Mouse (Mus musculus) gastrocnemius, postnatal 36 days (tissue): ENCODE measurements around the gene Ceacam2. TPM values are rescaled to one million over a fixed set of nuclear protein-coding genes. Genes with fewer than 3 reads are reported as not detected.
"Not testable (repeated sequence)": the region's sequence is repeated elsewhere in the genome, so short reads cannot be mapped to it uniquely, and the experiment has no call there.

Source experiments
- DNase-seq, 2 experiments: peaks; one replicate each; pipeline ENCODE4 v3.0.0; 2022
- intact Hi-C: fragments of 180-260 bp; cut with DNase I; formaldehyde crosslinking; loops from one replicate; pipeline ENCODE4 v1.15.1; 2025
- total RNA-seq, 2 experiments: library from RNA; stranded (reverse); gene quantifications; 2 replicates each; pipeline ENCODE4 v1.2.3; 2021

Gene Ceacam2
- total RNA-seq, 2 experiments from 2014 or later, result 0.64 to 0.79 TPM

- intact Hi-C loops, result loop anchor here (10.0 kb wide), 1 partner anchor 119 kb away; no protein-coding TSS in a partner anchor
- no peak for DNase-seq
These were observed 53.5 kb downstream of the Ceacam2 start for GRCm38 (mm10) chr7:25486186-25486585.

- DNase-seq, result no peak
- intact Hi-C loops, result loop anchor here (10.0 kb wide), 1 partner anchor 120 kb away; no protein-coding TSS in a partner anchor
These were observed 54.6 kb downstream of the Ceacam2 start for GRCm38 (mm10) chr7:25485061-25485460.

DNA sequence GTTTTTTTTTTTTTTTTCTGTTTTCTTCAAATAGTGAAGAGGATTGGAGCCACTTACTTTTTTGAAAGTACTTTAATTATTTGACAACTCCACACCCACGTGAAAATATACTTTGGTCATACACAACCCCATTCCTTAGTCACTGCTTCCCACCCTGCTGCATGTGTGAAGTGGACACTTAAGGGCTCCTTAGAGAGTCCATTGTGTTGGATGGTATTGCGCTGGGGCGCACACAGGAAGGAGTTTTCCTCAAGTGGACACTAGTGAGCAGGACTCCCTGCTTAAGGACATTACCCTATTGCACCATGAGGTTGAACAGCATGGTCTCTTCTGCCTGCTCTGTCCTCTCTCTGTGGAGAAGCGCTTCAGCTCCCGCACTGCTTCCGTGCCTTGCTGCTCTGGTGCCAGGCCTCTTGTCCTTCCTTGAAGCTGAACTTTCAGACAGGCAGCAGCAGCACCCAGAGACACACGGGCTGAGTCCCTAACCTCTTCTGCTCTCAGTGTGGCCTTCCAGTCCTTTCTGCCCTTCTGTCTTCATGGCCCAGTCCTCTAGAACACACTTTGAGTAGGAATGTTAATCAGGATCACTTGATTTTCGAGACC is 56.4 kb downstream of the Ceacam2 start:
- DNase-seq, result no peak
- intact Hi-C loops, result loop anchor here (10.0 kb wide), 1 partner anchor 122 kb away; no protein-coding TSS in a partner anchor

GRCm38 (mm10) chr7:25480791-25481190 is 58.9 kb downstream of the Ceacam2 start:
- DNase-seq, result not testable (repeated sequence)
- intact Hi-C loops, result loop anchor here (10.0 kb wide), 1 partner anchor 124 kb away; no protein-coding TSS in a partner anchor

GRCm38 (mm10) chr7:25479440-25479839 is 60.2 kb downstream of the Ceacam2 start:
- intact Hi-C loops, result loop anchor here (2.0 kb wide), 2 partner anchors 55 to 61 kb away; no protein-coding TSS in a partner anchor
- DNase-seq, result peak in 1 of 2 experiments; percentile 29

GRCm38 (mm10) chr7:25477752-25478093 is 61.9 kb downstream of the Ceacam2 start:
- not testable (repeated sequence) for DNase-seq
- intact Hi-C loops, result loop anchor here (2.0 kb wide), 2 partner anchors 53 to 63 kb away; no protein-coding TSS in a partner anchor

- peak; percentile 15 to 28 for DNase-seq
- intact Hi-C loops, result not testable (repeated sequence)
These were observed 62.4 kb downstream of the Ceacam2 start, which contains the start of gene Ceacam1 for GRCm38 (mm10) chr7:25477091-25477751. TSS of gene Ceacam1 (minus strand) at chr7:25477603.

GRCm38 (mm10) chr7:25471821-25472220 is 67.8 kb downstream of the Ceacam2 start:
- intact Hi-C loops, DNase-seq: not testable (repeated sequence)

Other genes starting within 250 kb of the Ceacam2 start
- gene Pafah1b3, start 241.9 kb downstream of the Ceacam2 start, total RNA-seq, result 1 to 10 TPM in 1 of 2 experiments, under 1 TPM in 1; 0.86 to 1.3 TPM
- gene Prr19, start 238.4 kb downstream of the Ceacam2 start, total RNA-seq, result not detected
- not detected for gene Tmem145, start 233.8 kb downstream of the Ceacam2 start, total RNA-seq
- 10 to 100 TPM; 16.3 to 16.6 TPM for gene Megf8, start 222.7 kb downstream of the Ceacam2 start, total RNA-seq
- not detected for gene Cnfn, start 170.1 kb downstream of the Ceacam2 start, total RNA-seq
- 10 to 100 TPM; 18.6 to 20.6 TPM for gene Lipe, start 141.1 kb downstream of the Ceacam2 start, total RNA-seq
- gene Cxcl17, start 127.0 kb downstream of the Ceacam2 start, total RNA-seq, result not detected
- 1 to 10 TPM; 3.0 to 6.1 TPM for gene Ceacam1, start 62.3 kb downstream of the Ceacam2 start, total RNA-seq
- not detected for gene Erich4, start 76.0 kb upstream of the Ceacam2 start, total RNA-seq
- 10 to 100 TPM; 37.7 to 43.0 TPM for gene Dmac2, start 79.6 kb upstream of the Ceacam2 start, total RNA-seq
- 1 to 10 TPM; 1.0 to 1.8 TPM for gene B3gnt8, start 86.8 kb upstream of the Ceacam2 start, total RNA-seq
- 100 to 1,000 TPM in 1 of 2 experiments, 10 to 100 TPM in 1; 97.3 to 106 TPM for gene Bckdha, start 119.1 kb upstream of the Ceacam2 start, total RNA-seq
- 10 to 100 TPM; 20.3 to 23.2 TPM for gene Exosc5, start 119.3 kb upstream of the Ceacam2 start, total RNA-seq
- gene Tmem91, start 135.3 kb upstream of the Ceacam2 start, total RNA-seq, result not detected
- gene B9d2, start 140.9 kb upstream of the Ceacam2 start, total RNA-seq, result 1 to 10 TPM; 6.9 to 9.7 TPM
- gene Tgfb1, start 147.1 kb upstream of the Ceacam2 start, total RNA-seq, result 1 to 10 TPM; 6.0 to 6.2 TPM
- 10 to 100 TPM; 37.2 to 38.2 TPM for gene Ccdc97, start 179.2 kb upstream of the Ceacam2 start, total RNA-seq
- 10 to 100 TPM; 60.4 to 62.0 TPM for gene Hnrnpul1, start 214.9 kb upstream of the Ceacam2 start, total RNA-seq
- gene Axl, start 248.8 kb upstream of the Ceacam2 start, total RNA-seq, result 10 to 100 TPM; 39.1 to 44.9 TPM